Mouse (Mus musculus) midbrain, embryonic 14.5 days (tissue): ENCODE measurements at regions not wholly inside any gene's neighbourhood (a gene's known extent, or its start where the extent isn't known, plus 50 kb on each side); places are given as distances from the start of the nearest gene placed in this dataset.

Experiments used
- ATAC-seq: fragments of 200-750 bp; cut with Nextera tagmentation; 2 replicates; pipeline ENCODE4 v1.8.0; 2017; ENCODE audit warnings: moderate number of reproducible peaks, moderate library complexity; ENCODE audit not compliant: low FRiP score, low TSS enrichment
- DNase-seq: peaks from one replicate; pipeline ENCODE4 v3.0.0-alpha.2; 2015
- H3K27ac ChIP-seq: fragments of 300-500 bp; sonication (generic); replicated peaks from 2 replicates; pipeline ENCODE4 v1.5.1; 2014; ENCODE audit warnings: mild to moderate bottlenecking, low read depth, low read length, moderate library complexity
- H3K27me3 ChIP-seq: fragments of 300-500 bp; sonication (generic); 2 replicates; pipeline ENCODE4 v1.6.1; 2014; ENCODE audit warnings: low read length, control low read depth, mixed read lengths; ENCODE audit not compliant: control insufficient read depth, insufficient read depth
- H3K36me3 ChIP-seq: fragments of 300-500 bp; sonication (generic); 2 replicates; pipeline ENCODE4 v1.6.1; 2014; ENCODE audit warnings: low read length, control low read depth; ENCODE audit not compliant: control insufficient read depth, insufficient read depth
- H3K4me1 ChIP-seq: fragments of 300-500 bp; sonication (generic); 2 replicates; pipeline ENCODE4 v1.6.1; 2014; ENCODE audit warnings: mild to moderate bottlenecking, antibody characterized with exemption, low read length, control low read depth; ENCODE audit not compliant: control insufficient read depth, insufficient read depth
- H3K4me2 ChIP-seq: fragments of 300-500 bp; sonication (generic); 2 replicates; pipeline ENCODE4 v1.6.1; 2014; ENCODE audit warnings: mild to moderate bottlenecking, low read length, moderate library complexity
- H3K4me3 ChIP-seq: fragments of 300-500 bp; sonication (generic); replicated peaks from 2 replicates; pipeline ENCODE4 v1.5.1; 2014; ENCODE audit warnings: low read depth, low read length
- H3K9ac ChIP-seq: fragments of 300-500 bp; sonication (generic); replicated peaks from 2 replicates; pipeline ENCODE4 v1.6.1; 2014; ENCODE audit warnings: mild to moderate bottlenecking, low read length, moderate library complexity
- H3K9me3 ChIP-seq: fragments of 300-500 bp; sonication (generic); 2 replicates; pipeline ENCODE4 v1.6.1; 2016; ENCODE audit warnings: low read length, control low read depth, mixed read lengths; ENCODE audit not compliant: control insufficient read depth
- WGBS: fragments of 180-500 bp; shearing (Covaris S2); extraction: QIAGEN DNeasy Blood & Tissue Kit; methylation state at CpG from one replicate; pipeline ENCODE4 v1.1.7; 2014; 5-methylcytosine and 5-hydroxymethylcytosine counted together

DNA sequence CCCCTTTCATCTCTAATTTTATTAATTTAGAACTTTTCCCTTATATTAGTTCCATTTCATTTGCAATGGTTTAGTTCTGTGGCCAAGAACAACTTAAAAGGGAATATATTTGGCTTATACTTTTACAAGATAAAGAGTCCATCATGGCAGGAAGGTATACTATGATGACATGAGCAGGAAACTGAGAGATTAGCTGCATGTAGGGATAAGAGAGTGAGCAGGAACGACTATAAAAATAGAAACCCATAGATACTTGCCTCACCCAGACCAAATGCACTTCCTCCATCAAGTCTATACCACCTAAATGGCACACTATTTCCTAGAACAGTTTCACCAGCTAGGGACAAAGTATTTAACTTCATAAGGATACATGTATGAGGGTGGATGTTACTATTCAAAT lies 752.2 kb upstream of the Pou3f4 start:
- no peak overlapping the region for H3K9ac ChIP-seq
- no peaks in the 10 kb centered on the region for H3K27me3 ChIP-seq
- no peaks in the 10 kb centered on the region for H3K4me1 ChIP-seq
- ATAC-seq (no peak), DNase-seq (no peak)
- no peak overlapping the region for H3K4me2 ChIP-seq
- 47% methylated on average over 1 of the region's 1 CpGs for WGBS
- H3K4me3 ChIP-seq: no peak overlapping the region
- no peaks in the 10 kb centered on the region for H3K36me3 ChIP-seq
- no peak overlapping the region for H3K27ac ChIP-seq
- no peaks in the 10 kb centered on the region for H3K9me3 ChIP-seq

DNA sequence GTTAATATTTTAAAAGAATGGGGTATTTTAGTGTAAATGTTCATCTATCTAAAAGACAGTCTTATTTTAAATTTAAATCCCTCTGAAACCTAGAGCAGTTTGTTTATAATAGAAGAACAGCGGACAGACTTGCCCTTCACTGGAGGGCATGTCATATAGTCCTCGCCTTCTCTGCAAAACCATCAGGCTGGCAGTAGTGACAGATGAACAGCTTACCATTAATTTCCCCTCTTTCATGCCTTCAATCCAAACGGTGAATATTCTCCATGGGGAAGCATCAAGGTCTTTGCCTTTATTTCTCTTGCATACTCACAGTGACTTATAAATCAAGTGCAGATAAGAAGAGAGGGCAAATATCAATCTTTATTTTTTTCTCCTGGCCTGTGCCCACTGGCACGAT lies 737.7 kb upstream of the Pou3f4 start:
- Histone ChIP-seq H3K27ac (peak overlapping the region; percentile 43), H3K4me1 (no peaks in the 10 kb centered on the region), H3K4me3 (no peak overlapping the region), H3K4me2 (no peak overlapping the region), H3K36me3 (no peaks in the 10 kb centered on the region), H3K9me3 (no peaks in the 10 kb centered on the region), H3K9ac (no peak overlapping the region), H3K27me3 (no peaks in the 10 kb centered on the region)
- WGBS: 33% methylated on average over 4 of the region's 4 CpGs
- DNase-seq (peak; percentile 25), ATAC-seq (no peak)

DNA sequence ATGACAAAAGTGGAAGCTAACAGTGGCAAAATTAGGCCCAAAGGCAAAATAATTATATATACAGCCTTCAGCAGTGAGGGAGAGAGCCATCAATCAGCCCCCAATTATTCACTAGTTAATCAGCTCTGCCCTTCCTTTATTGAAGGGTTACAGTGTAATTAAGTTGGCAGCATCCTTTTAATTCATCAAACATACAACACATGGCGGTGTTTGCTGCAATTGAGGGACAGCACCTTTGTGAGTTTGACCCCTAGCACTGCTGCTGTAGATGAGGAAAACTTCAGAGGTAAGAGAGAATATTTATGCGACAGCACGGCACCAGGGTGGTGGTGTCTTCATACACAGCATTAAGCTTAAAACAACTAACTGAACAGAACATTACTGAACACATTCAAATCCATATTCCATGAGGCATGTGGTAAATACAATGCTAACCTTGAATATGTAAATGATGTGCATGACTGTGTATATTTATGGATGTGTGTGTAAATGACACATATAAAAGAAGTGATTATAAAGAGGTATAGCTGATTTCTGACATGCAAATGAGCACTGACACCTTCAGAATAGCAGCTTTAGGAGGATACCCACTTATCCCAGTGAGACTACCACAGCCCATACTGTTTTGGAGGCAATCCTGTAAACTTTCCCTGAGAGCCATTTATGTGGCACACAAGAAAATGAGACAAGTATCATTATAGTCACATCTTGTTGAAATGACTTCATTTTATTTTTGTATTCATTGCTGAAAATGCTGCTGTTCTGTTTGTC lies 736.1 kb upstream of the Pou3f4 start:
- DNase-seq: peak; percentile 24
- no peak overlapping the region for H3K9ac ChIP-seq
- H3K4me1 ChIP-seq: no peaks in the 10 kb centered on the region
- H3K9me3 ChIP-seq: no peaks in the 10 kb centered on the region
- WGBS: 38% methylated on average over 3 of the region's 3 CpGs
- peak overlapping the region; percentile 20; the same call in 1 of the 2 replicates for H3K27ac ChIP-seq
- H3K4me3 ChIP-seq: no peak overlapping the region
- H3K36me3 ChIP-seq: no peaks in the 10 kb centered on the region
- no peak overlapping the region for H3K4me2 ChIP-seq
- peak; percentile 57; the same call in 1 of the 2 replicates for ATAC-seq
- no peaks in the 10 kb centered on the region for H3K27me3 ChIP-seq

DNA sequence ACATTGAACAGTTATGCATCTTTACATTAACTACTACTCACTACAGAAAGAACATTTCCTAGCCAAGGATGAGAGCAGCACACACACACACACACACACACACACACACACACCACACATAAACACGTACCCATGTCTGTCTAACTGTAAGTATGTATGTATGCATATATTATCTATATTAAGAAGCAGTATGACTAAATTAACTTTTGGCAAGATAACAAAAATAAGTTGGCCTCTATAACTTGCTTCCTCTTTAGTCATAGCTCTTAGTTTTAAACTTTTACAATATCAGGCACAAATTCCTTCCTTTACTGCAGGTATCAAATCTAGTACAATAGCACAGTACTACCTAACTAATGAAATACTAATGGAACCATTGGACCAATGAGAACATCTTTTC lies 717.1 kb upstream of the Pou3f4 start:
- Histone ChIP-seq H3K27me3 (no peaks in the 10 kb centered on the region), H3K36me3 (no peaks in the 10 kb centered on the region), H3K4me1 (no peaks in the 10 kb centered on the region), H3K4me3 (no peak overlapping the region), H3K4me2 (no peak overlapping the region), H3K9ac (no peak overlapping the region), H3K27ac (no peak overlapping the region), H3K9me3 (no peaks in the 10 kb centered on the region)
- ATAC-seq: no peak
- WGBS: 90% methylated on average over 1 of the region's 1 CpGs
- DNase-seq: no peak

DNA sequence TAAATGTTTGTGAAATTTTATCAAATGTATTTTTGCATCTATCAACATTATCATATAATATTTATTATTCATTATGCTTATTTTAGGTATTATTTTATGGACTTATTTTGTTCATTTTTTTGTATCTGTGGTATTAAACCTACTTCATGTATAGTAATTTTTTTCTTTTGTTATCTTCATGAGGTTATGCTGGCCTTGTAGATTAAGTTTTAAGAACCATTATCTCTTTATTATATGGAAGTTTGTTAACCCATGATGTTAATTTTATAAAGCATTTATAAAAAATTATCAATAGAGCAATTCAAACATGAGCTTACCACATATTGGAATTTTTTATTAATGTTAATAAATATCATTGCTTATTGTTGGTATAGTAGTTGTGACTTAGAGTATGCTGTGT lies 704.6 kb upstream of the Pou3f4 start:
- H3K4me2 ChIP-seq: no peak overlapping the region
- H3K4me3 ChIP-seq: no peak overlapping the region
- H3K4me1 ChIP-seq: no peaks in the 10 kb centered on the region
- ATAC-seq (no peak), DNase-seq (no peak)
- H3K9me3 ChIP-seq: no peaks in the 10 kb centered on the region
- H3K27ac ChIP-seq: no peak overlapping the region
- H3K9ac ChIP-seq: no peak overlapping the region
- no peaks in the 10 kb centered on the region for H3K36me3 ChIP-seq
- no peaks in the 10 kb centered on the region for H3K27me3 ChIP-seq

DNA sequence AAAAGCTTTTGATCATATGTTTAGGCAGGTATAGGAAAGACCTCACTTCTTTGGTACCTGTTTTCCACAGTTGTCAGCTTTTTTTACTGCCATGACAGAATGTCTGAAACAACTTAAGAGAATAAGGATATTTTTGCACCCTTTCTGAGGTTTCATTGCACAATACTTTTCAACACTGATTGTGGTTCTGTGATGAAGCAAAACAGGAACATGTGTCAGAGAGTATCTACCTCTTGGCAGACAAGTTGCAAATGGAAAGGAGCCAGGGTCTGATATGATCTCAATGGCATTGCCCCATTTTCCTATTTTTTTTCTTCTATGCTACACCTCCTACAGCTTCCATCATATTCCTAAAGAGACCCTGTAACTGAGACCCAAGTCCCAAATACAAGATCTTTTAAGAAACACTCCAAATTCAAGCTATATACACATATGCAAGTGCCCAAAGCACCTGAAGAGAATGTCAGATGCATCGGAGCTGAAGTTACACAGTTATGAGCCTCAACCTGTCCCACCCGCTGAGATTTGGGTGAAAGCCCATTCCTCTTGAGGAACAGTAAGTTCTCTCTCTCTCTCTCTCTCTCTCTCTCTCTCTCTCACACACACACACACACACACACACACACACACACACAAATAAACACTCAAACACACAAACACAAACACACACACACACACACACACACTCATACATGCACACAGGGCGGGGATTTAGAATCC lies 696.4 kb upstream of the Pou3f4 start:
- no peaks in the 10 kb centered on the region for H3K36me3 ChIP-seq
- WGBS: 92% methylated on average over 3 of the region's 3 CpGs
- H3K27me3 ChIP-seq: no peaks in the 10 kb centered on the region
- H3K4me3 ChIP-seq: no peak overlapping the region
- H3K4me2 ChIP-seq: no peak overlapping the region
- no peak overlapping the region for H3K27ac ChIP-seq
- H3K9ac ChIP-seq: no peak overlapping the region
- H3K4me1 ChIP-seq: no peaks in the 10 kb centered on the region
- no peak for ATAC-seq
- no peak for DNase-seq
- no peaks in the 10 kb centered on the region for H3K9me3 ChIP-seq

DNA sequence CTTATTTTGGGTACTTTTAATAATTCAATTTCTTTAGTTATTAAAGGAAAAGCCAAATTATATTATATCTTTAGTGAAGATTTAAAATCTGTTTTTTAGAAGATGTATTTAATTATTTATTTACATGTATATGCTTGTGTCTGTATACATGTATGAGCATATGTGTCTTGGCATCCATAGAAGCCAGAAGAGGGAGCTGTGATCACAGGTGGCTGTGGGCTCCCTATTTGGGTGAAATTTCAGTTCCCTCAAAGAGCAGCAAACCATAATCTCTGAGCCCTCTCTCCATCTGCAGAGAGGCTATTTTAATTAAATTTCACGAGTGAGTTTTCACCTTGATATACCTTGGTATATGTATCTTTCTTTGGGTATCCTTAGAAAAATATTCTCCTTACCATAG lies 693.4 kb upstream of the Pou3f4 start:
- Histone ChIP-seq H3K4me1 (no peaks in the 10 kb centered on the region), H3K27me3 (no peaks in the 10 kb centered on the region), H3K9ac (no peak overlapping the region), H3K4me2 (no peak overlapping the region), H3K36me3 (no peaks in the 10 kb centered on the region), H3K4me3 (no peak overlapping the region), H3K9me3 (no peaks in the 10 kb centered on the region), H3K27ac (no peak overlapping the region)
- ATAC-seq: no peak
- no peak for DNase-seq
- 77% methylated on average over 1 of the region's 1 CpGs for WGBS
